Mouse (Mus musculus) layer of hippocampus, adult 9-10 months (tissue): ENCODE results near the gene Acsbg2.
A peak's percentile ranks its signal among the peaks of the same experiment; 100 is the strongest.

Experiments
- DNase-seq: peaks from one replicate; pipeline ENCODE4 v3.0.0; 2022; ENCODE audit warnings: low spot score

Gene Acsbg2

DNA sequence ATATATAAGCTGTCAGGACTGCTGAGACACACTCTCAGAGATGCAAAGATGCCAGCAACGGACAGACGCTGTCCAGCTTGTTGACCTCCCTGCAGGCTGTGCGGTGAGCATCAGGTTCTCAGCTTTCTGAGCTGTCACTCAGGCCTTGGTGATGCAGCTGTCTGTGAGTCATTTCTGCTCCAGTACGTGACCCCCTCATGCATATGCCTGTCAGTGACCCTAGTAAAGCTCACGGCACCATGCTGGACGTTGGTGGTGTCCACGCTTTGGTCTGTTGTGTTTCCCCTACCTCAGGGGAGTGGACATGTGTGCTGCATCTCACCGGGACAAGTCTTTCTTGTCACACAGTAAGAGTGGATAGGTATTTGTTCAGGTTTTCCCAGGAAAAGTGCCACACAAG lies 2.5 kb downstream of the Acsbg2 start:
- no peak for DNase-seq

DNA sequence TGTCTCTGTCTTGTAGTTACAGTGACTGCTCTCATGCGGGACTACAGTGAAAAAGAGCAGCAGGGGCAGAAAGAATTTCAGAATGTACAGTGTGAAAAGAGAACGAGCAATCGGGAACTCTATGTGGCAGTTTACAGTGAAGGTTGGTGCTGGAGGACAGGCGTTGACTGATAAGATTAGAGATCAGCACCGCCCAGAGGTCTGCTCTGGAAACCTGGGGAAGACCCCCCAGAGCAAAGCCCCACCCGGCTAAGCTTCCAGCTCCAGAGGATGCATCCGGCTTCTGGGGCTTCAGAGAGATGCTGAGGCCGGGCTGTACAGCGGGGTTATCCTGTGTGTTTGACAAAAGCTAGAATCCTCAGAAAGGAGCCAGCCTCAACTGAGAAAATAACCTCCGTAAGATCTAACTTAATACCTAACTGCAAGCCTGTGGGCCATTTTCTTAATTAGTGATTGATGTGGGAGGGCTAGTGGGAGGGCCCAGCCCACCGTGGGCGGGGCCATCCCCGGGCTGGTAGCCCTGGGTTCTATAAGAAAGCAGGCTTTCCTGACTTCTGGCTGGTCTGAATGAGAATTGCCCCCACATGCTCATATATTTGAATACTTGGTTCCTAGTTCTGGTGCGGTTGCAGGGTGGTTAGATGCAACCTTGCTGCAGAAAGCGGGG lies 3.8 kb downstream of the Acsbg2 start:
- no peak for DNase-seq

DNA sequence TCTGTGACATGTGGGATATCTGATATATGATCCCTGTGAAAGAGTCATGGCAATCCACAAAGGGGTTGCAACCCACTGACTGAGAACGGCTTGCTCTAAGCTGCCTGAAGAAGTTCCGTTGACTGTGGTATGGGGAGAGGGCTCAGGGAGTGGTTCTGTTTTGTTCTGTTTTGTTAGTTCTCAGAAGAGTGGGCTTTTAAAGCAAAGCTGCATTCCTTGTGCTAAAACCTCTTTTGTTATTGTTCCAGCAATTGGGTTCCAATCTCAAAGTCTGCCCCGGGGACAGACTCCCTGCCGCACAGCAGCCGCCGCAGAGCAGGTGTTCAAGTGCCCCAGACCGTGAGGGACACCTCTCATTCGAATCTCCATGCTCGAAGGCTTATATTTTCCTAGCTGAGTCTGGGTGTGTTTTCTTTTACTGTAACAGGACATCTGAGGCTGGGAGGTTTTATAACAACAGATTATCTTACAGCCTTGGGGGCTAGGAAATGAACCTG lies 4.7 kb downstream of the Acsbg2 start:
- no peak for DNase-seq

DNA sequence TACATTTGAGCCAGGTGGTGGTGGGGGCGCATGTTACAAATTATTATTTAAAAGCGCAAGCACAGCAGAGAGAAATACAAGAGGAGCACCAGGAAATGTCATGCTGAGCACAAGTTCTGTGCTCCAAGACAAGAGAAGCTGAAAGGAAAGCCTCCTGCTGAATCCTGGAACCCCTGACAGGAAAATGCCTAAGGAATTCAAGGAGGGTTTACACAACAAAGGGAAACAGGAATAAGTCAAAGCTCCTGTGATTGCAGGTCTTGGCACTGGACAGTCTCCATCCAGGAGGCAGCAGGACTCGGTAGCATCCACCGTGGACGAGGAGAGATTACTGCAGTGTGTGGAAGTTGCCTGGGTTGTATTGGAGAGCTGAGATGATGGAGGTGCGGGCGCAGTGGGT lies 8.2 kb downstream of the Acsbg2 start:
- no peak for DNase-seq

DNA sequence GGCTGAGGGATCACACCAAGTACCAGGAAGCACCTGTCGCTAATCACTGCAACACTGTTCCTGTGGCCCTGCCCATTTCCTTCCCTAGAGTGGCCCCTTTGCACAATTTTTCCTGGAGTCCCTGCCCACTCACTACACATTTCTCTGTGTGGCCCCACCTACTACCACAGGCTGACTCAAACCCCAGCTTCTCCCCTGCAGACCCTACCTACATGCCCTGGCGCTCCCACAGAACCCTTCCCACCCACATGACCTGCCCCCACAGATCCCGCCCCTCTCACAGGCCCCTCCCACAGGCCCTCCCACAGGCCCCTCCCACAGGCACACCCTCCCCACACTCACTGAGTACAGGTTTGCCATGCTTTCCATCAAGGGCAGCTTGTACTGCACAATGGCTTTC lies 13.1 kb downstream of the Acsbg2 start:
- DNase-seq = no peak

DNA sequence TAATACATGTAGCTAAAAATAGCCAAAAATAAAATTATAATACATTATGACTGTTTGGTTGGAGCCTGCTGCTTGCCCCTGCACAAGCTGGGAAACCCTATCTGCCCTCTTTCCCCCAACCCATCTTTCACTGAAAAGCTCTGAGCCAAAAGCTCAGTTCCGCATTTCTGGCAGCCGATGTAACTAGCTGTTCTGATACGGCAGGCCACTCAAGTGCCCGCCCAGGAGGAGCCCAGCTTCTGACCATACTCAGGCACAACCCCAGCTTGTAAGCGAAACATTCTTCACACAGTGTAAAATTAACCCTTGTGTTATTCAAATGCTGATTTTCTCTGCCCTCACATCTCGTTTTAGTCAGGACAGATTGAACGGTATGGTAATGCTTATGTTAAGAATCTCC lies 15.3 kb downstream of the Acsbg2 start:
- no peak for DNase-seq

DNA sequence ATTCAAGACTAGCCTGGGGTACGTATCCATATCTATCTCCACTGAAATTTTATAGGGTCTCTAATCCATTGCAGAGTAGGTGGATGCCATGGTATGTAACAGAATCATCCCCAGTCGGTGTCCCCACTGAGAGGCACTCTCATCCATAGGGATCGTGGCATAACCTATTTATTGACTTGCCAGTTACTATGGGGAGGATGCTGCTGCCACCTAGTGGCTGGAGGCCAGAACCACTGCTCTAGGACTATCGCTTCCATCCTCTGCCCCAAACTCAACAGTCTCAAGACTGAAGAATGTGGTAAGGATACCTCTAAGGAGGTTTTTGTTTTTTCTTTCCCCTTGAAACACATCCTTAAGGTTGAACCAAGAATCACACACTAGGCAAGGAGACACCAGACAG lies 16.0 kb downstream of the Acsbg2 start:
- DNase-seq = peak; percentile 13

DNA sequence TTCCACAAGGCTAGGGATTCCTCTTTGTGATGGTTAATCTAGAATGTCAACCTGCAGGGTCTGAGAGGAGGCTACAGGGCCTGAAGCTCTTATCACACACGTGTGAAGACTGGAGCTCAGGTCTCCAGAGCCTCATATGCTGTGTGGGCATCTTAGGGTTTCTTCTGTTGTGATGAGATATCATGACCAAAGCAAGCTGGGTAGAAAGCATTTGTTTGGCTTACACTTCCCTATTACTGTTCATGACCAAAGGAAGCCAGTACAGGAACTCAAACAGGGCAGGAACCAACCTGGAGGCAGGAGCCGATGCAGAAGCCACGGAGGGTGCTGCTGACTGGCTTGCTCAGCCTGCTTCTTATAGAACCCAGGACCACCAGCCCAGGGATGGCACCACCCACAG lies 18.8 kb downstream of the Acsbg2 start:
- DNase-seq = no peak

DNA sequence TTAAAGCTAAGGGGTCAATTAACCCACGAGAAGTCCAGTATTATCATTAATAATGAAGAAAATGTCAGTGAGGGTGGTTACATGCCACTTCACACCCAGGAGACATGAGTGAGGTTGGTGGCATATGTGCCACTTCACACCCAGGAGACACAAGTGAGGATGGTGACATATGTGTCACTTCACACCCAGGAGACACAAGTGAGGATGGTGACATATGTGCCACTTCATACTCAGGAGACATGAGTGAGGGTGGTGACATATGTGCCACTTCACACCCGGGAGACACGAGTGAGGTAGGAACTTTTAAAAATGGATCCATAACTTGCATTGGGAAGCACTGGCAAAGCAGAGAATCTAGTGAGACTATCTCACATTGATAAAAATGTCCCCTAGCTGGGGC lies 23.1 kb downstream of the Acsbg2 start:
- DNase-seq = no peak

DNA sequence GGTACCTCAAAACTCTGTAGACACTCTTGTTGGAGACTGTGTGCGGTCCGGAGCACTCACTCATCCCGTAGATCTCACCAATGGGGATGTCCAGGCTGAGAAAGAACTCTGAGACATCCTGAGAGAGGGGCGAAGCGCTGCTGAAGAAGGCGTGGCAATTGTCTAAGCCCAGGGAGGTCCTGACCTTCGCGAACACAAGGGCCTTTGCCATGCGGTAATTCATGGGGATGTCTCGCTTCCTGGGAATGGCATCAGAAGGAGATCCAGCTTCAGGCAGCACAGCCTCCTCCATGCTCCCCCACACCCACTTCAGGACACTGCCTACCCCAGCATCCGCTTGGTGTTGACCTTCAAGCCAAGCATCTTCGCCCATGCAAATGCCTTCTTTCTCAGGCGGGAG lies 24.5 kb downstream of the Acsbg2 start:
- no peak for DNase-seq

DNA sequence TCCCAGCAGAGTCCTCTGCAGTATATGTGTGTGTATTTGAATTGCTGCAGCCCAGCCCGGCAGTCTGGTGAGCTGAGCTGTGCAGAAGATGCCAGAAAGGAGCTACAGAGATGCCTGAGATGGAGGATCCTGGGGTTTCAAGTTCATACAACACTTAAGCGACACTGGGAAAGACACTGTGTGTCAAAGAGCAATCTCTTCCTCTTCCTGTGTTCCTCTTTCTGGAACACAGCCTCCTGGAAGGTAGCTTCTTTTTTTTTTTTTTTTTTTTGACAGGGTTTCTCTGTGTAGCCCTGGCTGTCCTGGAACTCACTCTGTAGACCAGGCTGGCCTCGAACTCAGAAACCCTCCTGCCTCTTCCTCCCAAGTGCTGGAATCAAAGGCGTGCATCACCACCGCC lies 25.5 kb downstream of the Acsbg2 start:
- no peak for DNase-seq

DNA sequence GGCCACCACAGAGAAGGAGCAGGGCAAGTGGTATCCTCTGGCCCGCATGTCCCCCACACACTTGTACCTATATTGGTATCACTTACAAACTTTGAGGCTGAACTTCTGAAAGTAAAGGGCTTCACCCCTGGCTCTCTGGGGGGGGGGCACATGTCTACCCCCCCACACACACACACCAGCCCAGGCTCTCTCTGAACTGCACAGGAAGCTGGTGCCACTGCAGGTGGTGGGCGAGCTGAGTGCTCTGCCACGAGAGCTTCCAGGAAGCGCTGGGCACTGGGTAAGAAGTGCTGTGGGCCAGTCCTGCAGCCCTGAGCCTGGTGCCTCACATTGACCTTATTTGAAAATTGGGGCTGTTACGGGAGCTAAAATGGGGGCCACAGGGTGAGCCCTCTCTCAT lies 30.6 kb downstream of the Acsbg2 start:
- no peak for DNase-seq

DNA sequence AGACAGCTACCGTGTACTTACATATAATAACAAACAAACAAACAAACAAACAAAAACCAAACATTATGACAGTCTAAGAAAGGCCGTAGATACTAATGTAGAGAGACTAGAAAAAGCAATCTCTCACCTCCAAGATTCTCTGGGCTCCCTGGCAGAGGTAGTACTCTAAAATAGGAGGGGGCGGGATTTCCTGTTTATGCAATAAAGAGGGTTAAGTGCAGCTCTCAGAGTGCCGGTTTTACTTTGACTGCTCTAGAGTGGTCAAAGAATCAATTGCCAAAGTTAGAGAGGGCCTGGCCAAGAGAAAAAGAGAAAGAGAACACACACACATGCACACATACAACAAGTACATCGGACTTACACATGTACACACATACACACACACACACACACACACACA lies 32.1 kb downstream of the Acsbg2 start:
- no peak for DNase-seq

DNA sequence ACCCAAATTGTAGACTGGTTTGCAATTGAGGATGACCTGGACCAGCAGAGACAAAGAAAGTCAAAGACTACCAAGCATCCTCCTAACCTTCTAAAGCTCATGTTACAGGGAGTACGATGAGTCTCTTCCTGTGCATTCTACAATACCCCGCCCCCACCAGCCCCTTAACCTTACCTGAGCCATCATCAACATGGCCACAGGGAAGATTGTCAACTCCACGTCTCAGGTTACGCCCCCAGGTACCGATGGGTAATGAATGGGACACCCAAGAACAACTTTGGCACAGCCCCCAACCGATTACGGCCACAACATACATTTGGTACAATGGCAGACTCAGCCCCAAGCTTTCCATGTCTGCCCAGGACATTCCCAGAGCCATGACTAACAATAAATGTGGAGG lies 33.7 kb downstream of the Acsbg2 start:
- DNase-seq = no peak

DNA sequence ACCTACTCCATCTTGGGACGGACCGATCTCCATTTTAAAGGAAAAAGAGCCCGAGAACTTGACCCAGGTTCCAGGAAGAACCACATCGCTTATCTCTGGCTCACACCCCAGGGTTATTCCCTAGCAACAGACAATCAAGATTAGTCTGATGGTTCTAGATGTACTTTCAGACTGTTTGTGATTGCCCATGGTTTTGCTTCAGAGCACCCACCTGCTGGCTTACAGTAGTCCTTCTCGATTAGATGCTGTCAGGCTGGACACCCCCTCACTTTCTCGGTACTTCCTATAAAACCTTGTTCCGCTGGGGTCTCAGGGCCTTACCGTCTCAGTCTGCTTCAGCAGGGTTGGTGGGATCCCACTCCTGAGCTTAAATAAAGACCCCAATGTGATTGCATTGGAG lies 37.9 kb downstream of the Acsbg2 start:
- DNase-seq = no peak

DNA sequence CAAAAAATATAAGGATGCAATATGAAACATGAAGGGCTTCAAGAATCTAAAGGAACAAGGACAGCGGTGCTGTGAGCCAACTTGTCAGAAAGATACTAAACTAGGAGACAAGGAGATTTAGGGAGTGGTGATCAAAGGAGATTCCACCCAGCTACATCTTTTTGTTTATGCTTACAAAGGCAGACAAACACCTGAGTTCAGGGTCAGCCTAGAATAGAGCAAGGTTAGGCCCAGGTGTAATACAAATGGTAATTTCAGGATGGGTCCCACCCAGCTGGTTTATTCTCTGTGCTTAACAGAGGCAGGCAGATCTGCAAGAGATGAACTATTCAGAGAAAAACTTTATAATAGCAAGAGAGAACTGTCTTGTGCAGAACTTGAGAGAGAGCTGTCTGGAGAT lies 40.9 kb downstream of the Acsbg2 start:
- no peak for DNase-seq

DNA sequence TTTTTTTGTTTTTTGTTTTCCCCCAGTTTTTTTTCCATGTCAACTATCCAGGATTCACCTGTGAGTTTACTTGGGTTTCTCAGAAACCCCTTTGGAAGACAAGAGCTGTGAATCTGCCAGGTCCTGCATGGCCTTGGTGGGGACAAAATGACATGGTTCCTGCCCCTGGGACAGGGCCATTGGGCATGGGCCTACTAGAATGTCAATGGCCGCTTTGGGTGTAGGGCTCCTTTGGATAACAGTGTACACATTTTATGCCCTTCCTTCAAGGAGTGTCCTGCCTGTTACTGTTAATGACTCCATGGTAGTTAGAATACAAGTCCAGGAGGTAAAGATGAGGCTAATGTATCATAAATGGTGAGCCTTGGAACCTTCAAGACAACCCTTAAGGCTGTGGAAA lies 41.3 kb downstream of the Acsbg2 start:
- DNase-seq = no peak

DNA sequence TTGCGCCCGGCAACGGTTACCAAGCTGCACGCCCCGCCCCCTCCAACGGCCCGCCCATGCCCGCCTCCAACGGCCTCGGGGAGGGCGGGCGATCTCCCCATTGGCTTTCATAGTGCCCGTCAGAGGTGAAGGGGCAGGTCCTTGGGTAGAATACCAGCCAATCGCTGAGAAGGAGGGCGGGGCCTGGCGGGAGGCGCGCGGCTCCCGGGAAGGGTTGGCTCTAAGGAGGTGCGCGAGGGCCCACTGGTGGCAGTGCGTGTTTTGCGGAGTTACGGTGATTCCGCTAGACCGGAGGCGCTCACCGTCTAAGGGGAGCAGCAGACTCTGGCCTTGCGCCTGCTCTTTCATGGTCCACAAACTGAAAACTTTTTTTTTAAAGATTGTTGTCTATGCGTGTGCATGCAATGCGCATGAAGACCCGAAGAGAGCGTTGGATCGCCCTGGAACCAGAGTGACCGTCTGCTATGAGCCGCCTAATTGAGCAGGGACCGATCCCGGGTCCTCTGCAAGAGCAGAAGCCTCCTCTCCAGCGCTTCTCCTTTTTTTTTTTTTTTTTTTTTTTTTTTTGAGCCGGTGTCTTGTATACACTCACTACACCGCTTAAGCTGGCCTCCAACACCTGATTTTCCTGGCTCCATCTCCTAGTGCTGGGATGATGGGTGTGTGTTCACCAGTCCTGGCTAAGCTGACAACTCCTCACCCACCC lies 43.0 kb downstream of the Acsbg2 start:
- peak; percentile 93 for DNase-seq

DNA sequence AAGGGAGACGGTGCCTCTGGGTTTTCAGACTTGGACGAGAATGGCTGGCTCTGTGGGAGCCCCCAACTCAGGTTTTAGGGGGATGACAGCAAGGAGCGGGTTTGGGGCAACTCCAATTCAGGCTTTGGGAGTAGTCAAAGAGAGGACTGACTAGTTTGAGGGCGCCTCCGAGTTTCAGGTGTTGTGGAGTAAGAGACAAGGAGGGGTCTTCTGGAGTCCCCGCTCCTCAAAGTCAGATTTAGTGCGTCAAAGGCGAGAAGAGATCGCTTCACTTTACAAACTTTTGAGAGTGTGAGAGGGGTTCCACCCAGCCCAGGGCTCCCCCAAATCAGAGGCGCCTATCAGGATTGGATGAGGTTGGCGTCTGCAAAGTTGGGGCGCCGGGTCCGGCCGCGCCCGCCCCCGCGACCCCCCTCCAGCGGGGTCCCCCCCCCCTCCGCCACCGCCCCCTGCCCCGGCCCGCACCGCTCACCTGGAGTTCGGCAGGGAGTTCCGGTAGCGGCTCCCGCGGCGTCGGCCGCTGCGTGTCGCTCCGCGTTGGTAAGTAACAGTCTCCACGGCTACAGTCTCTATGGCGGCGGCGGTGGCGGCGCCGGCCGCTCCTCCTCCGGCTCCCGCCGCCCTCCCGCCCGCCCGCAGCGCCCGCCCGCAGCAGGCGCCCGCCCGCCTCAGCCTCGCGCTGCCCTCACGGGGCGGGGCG lies 43.7 kb downstream of the Acsbg2 start, which contains the start of gene Rfx2:
TSS of gene Rfx2 (minus strand) at position 603 of the 700 bp plus-strand sequence.
- no peak for DNase-seq

DNA sequence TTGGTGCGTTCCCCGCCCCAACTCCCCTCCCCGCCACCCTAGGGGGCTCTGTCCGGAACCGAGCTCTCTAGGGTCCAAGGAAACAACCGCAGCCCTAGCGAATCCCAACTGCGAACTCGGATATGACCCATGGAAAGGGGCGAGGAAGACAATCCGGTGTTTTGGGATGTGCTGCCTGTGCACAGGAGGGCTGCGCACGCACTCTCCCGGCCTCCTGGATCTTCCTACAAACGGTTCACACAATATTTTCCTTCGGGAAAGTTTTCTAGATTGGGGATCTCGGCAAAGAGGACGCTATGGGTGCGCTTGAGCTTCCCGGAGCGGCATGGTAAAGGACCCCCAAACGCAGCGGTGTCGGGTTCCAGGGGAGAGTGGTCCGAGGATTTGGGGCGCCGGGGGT lies 44.5 kb downstream of the Acsbg2 start:
- DNase-seq = no peak

DNA sequence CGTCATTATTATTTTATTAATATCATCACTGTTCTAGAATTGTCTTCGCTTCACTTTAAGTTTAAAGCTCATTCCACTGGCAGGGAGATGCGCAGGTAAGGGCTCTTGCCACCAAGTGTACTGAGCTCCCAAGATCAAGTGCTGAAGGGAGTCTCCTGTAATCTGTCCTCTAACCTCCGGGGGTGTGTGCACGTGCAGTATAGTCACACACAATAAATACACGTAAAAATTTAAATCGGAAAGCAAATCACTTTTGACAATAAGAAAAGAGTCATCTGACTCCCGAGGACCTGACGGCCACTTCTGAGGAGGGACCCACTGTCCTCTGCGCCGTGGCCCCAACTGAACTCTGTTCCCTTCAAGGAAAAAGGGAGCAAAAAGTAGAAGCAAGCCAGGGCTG lies 45.1 kb downstream of the Acsbg2 start:
- DNase-seq = no peak

DNA sequence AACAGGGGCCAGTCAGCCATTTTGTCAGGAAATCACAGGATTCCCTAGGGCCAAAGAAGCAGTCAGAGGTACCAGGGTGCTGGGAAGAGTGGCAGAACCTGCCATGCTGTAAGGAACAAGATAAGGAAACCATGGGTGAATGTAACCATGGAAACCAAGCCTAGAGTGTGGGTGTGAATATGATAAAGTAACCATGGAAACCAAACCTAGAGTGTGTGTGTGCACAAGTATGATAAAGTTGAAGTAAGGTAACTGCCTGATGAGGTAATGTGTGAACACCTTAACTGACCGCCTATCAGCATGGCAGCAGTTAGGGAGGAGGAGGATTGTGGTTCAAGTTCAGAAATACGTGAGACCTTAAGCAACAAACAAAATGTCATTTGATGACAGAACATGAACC lies 47.5 kb downstream of the Acsbg2 start:
- DNase-seq = no peak

DNA sequence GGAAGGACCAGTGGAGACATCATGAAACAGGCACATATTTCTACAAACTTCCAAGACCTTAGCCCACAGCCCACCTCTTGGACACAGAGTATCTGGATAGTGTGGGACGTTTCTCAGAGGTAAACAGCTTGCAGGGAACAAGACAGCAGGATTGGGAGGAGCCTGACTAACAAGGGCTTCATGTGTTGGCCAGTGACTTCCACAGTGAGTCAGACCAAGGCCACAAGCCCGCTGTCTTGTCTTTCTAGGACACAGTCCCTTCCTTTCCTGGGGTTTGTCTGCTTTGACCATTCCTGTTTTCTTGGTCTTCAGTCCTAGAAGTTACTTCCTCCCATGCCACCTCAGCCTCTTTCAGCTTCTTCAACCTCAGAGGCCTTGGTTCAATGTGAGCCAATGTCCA lies 50.9 kb downstream of the Acsbg2 start:
- no peak for DNase-seq
